Mouse (Mus musculus): Measurements from ENCODE around the gene Tinagl1. TPM values are rescaled to one million over a fixed set of nuclear protein-coding genes. Genes with fewer than 3 reads are reported as not detected.

Tinagl1 gene
- polyA plus RNA-seq, 1 experiment from 2014 or later: 8.2 TPM

GRCm38 (mm10) chr4:130186450-130186849 lies 11.5 kb upstream of the Tinagl1 start:
- ATAC-seq (replicated peaks; ENCODE audit: insufficient number of reproducible peaks, low FRiP score, low TSS enrichment, low read depth) (no peak), DNase-seq (ENCODE audit: low spot score) (no peak)
- H3K9me3 ChIP-seq (replicated peaks; ENCODE audit: control insufficient read depth, low read length): no peaks in the 10 kb centered on the region

DNA sequence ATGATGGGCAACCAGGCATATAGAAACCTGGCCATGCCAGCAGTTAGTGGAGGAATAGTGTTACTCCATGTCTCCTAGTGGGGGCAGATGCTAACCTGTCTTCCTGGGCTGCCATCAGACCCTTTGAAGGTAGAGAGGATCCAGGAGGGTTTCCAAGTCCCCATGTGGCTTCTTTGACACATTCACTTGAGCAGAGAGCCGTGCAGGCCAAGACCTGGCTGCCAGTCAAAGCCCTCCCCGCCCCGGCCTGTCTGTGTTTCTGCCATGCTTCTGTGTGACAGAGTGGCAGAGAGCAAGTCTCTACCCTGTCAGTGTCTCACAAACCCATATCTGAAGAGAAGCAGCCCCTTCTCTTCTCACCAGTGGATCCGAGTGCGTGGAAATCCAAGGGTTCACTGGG lies 9.0 kb upstream of the Tinagl1 start:
- Histone ChIP-seq H3K27me3 (ENCODE audit: control insufficient read depth, insufficient read depth, low read length) (no peaks in the 10 kb centered on the region), H3K4me2 (ENCODE audit: low read depth, low read length) (no peak overlapping the region), H3K36me3 (replicated peaks; ENCODE audit: control insufficient read depth, insufficient read depth, low read depth, low read length) (no peaks in the 10 kb centered on the region), H3K4me3 (ENCODE audit: low read depth, low read length) (no peak overlapping the region), H3K27ac (replicated peaks; ENCODE audit: low read depth, low read length) (no peak overlapping the region), H3K4me1 (ENCODE audit: control insufficient read depth, insufficient read depth, low read length) (peaks cover 2% of the 10 kb centered on the region; the same call in 1 of the 2 replicates), H3K9ac (replicated peaks; ENCODE audit: low read length) (no peak overlapping the region), H3K9me3 (replicated peaks; ENCODE audit: control insufficient read depth, low read length) (no peaks in the 10 kb centered on the region)
- ATAC-seq (replicated peaks; ENCODE audit: insufficient number of reproducible peaks, low FRiP score, low TSS enrichment, low read depth) (no peak), DNase-seq (ENCODE audit: low spot score) (no peak)
- WGBS: 87% methylated on average over 5 of the region's 5 CpGs

More at GRCm38 (mm10) chr4:130186450-130186849, 11.5 kb upstream of the Tinagl1 start:
- 79% methylated on average over 9 of the region's 9 CpGs for WGBS
- H3K4me2 ChIP-seq (ENCODE audit: low read depth, low read length): no peak overlapping the region
- no peak overlapping the region for H3K4me3 ChIP-seq (ENCODE audit: low read depth, low read length)
- peaks cover 2% of the 10 kb centered on the region; the same call in 1 of the 2 replicates for H3K4me1 ChIP-seq (ENCODE audit: control insufficient read depth, insufficient read depth, low read length)
- no peaks in the 10 kb centered on the region for H3K36me3 ChIP-seq (replicated peaks; ENCODE audit: control insufficient read depth, insufficient read depth, low read depth, low read length)
- no peak overlapping the region for H3K27ac ChIP-seq (replicated peaks; ENCODE audit: low read depth, low read length)
- H3K9ac ChIP-seq (replicated peaks; ENCODE audit: low read length): no peak overlapping the region
- H3K27me3 ChIP-seq (ENCODE audit: control insufficient read depth, insufficient read depth, low read length): no peaks in the 10 kb centered on the region

DNA sequence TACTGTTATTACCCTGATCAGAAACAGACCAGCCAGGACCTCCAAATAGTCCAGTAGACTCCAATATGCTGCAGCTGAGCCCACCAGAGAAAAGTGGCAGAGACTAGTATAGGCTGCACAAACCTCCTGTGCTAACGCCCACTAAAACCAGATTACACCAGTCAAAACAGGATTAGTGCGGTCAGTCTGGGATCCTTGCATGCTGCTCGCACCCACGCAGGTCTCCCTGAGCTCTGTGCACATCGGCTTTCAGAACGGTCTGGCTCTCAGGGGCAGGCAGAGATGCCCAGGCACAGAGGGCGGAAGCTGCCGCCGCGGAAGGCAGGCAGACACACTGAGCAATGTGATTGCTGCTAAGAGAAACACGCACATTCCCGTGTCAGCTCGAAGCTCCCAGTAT lies 8.1 kb upstream of the Tinagl1 start:
- no peak overlapping the region for H3K4me3 ChIP-seq (ENCODE audit: low read depth, low read length)
- ATAC-seq (replicated peaks; ENCODE audit: insufficient number of reproducible peaks, low FRiP score, low TSS enrichment, low read depth) (no peak), DNase-seq (ENCODE audit: low spot score) (no peak)
- H3K36me3 ChIP-seq (replicated peaks; ENCODE audit: control insufficient read depth, insufficient read depth, low read depth, low read length): no peaks in the 10 kb centered on the region
- H3K9me3 ChIP-seq (replicated peaks; ENCODE audit: control insufficient read depth, low read length): no peaks in the 10 kb centered on the region
- H3K4me2 ChIP-seq (ENCODE audit: low read depth, low read length): no peak overlapping the region
- 74% methylated on average over 13 of the region's 13 CpGs for WGBS
- no peaks in the 10 kb centered on the region for H3K4me1 ChIP-seq (ENCODE audit: control insufficient read depth, insufficient read depth, low read length)
- no peak overlapping the region for H3K9ac ChIP-seq (replicated peaks; ENCODE audit: low read length)
- no peak overlapping the region for H3K27ac ChIP-seq (replicated peaks; ENCODE audit: low read depth, low read length)
- H3K27me3 ChIP-seq (ENCODE audit: control insufficient read depth, insufficient read depth, low read length): no peaks in the 10 kb centered on the region

- Histone ChIP-seq H3K9ac (replicated peaks; ENCODE audit: low read length) (no peak overlapping the region), H3K4me1 (ENCODE audit: control insufficient read depth, insufficient read depth, low read length) (no peaks in the 10 kb centered on the region), H3K36me3 (replicated peaks; ENCODE audit: control insufficient read depth, insufficient read depth, low read depth, low read length) (no peaks in the 10 kb centered on the region), H3K4me3 (ENCODE audit: low read depth, low read length) (no peak overlapping the region), H3K4me2 (ENCODE audit: low read depth, low read length) (no peak overlapping the region), H3K9me3 (replicated peaks; ENCODE audit: control insufficient read depth, low read length) (no peaks in the 10 kb centered on the region), H3K27ac (replicated peaks; ENCODE audit: low read depth, low read length) (no peak overlapping the region), H3K27me3 (ENCODE audit: control insufficient read depth, insufficient read depth, low read length) (no peaks in the 10 kb centered on the region)
- ATAC-seq (replicated peaks; ENCODE audit: insufficient number of reproducible peaks, low FRiP score, low TSS enrichment, low read depth) (no peak), DNase-seq (ENCODE audit: low spot score) (no peak)
- WGBS: 73% methylated on average over 4 of the region's 4 CpGs
These were observed 7.0 kb upstream of the Tinagl1 start for GRCm38 (mm10) chr4:130181886-130182285.

DNA sequence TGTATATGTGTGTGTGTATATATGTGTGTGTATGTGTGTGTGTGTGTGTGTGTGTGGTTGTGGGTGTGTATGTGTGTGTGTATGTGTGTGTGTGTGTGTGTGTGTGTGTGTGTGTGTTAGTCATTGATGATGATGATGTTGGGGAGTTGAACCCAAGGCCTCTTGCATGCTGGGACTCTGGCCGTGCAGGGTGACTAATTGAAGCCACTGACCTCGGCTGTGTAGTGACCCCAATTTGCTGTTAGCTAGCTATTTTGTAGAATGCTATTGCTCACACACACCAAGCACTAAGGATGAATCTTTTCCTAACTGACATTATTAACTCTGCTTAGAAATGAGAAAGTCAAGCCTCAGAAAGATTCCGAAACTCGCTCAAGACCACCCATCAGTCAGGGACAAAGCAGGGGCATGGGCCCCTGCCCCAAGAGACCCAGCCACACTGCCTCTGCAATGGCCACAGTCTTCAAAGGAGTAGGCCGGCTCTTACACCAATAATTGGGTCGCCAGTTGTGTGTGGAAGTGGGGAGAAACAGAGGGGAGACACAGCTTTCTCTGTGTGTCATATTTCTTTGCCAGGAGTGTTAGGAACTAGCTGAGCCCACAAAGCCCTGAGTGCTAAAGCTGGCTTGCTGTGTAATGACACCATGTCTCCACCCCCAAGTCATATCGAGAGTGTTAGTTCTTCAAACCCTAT lies 6.1 kb upstream of the Tinagl1 start:
- no peak overlapping the region for H3K4me2 ChIP-seq (ENCODE audit: low read depth, low read length)
- no peak overlapping the region for H3K27ac ChIP-seq (replicated peaks; ENCODE audit: low read depth, low read length)
- no peak overlapping the region for H3K9ac ChIP-seq (replicated peaks; ENCODE audit: low read length)
- H3K4me1 ChIP-seq (ENCODE audit: control insufficient read depth, insufficient read depth, low read length): no peaks in the 10 kb centered on the region
- DNase-seq (ENCODE audit: low spot score): no peak
- no peaks in the 10 kb centered on the region for H3K27me3 ChIP-seq (ENCODE audit: control insufficient read depth, insufficient read depth, low read length)
- no peak for ATAC-seq (replicated peaks; ENCODE audit: insufficient number of reproducible peaks, low FRiP score, low TSS enrichment, low read depth)
- no peaks in the 10 kb centered on the region for H3K36me3 ChIP-seq (replicated peaks; ENCODE audit: control insufficient read depth, insufficient read depth, low read depth, low read length)
- no peaks in the 10 kb centered on the region for H3K9me3 ChIP-seq (replicated peaks; ENCODE audit: control insufficient read depth, low read length)
- no peak overlapping the region for H3K4me3 ChIP-seq (ENCODE audit: low read depth, low read length)
- whole genome bisulfite sequencing: 58% methylated on average over 7 of the region's 7 CpGs

DNA sequence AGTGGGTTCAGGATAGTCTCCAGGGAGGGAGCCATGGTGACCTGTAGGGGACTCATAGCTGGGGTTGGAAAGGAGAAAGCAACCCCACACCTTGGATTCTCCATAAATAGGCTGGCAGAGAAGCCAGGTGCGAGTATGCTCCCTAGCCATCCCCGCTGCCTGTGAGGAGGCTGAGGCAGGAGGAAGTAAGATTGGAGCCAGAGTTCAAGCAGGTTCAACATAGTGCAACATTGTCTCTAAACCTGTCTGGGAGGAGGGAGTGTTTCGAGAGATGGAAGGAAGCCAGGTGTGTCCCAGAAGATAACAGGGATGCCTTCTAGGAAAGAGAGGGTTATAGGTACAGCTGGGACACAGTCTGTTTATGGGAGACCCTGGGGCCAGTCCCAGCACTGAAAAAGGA lies 5.0 kb upstream of the Tinagl1 start:
- H3K4me1 ChIP-seq (ENCODE audit: control insufficient read depth, insufficient read depth, low read length): peaks cover 4% of the 10 kb centered on the region
- H3K4me2 ChIP-seq (ENCODE audit: low read depth, low read length): no peak overlapping the region
- no peak for ATAC-seq (replicated peaks; ENCODE audit: insufficient number of reproducible peaks, low FRiP score, low TSS enrichment, low read depth)
- H3K4me3 ChIP-seq (ENCODE audit: low read depth, low read length): no peak overlapping the region
- H3K9me3 ChIP-seq (replicated peaks; ENCODE audit: control insufficient read depth, low read length): no peaks in the 10 kb centered on the region
- no peak overlapping the region for H3K9ac ChIP-seq (replicated peaks; ENCODE audit: low read length)
- no peaks in the 10 kb centered on the region; the same call in 1 of the 2 replicates for H3K27me3 ChIP-seq (ENCODE audit: control insufficient read depth, insufficient read depth, low read length)
- H3K36me3 ChIP-seq (replicated peaks; ENCODE audit: control insufficient read depth, insufficient read depth, low read depth, low read length): no peaks in the 10 kb centered on the region
- no peak overlapping the region for H3K27ac ChIP-seq (replicated peaks; ENCODE audit: low read depth, low read length)
- 85% methylated on average over 3 of the region's 3 CpGs for WGBS
- DNase-seq (ENCODE audit: low spot score): no peak

- ATAC-seq (replicated peaks; ENCODE audit: insufficient number of reproducible peaks, low FRiP score, low TSS enrichment, low read depth): no peak
- WGBS: 55% methylated on average over 7 of the region's 7 CpGs
- H3K9me3 ChIP-seq (replicated peaks; ENCODE audit: control insufficient read depth, low read length): no peaks in the 10 kb centered on the region
- no peak overlapping the region for H3K4me3 ChIP-seq (ENCODE audit: low read depth, low read length)
- peaks cover 6% of the 10 kb centered on the region for H3K27me3 ChIP-seq (ENCODE audit: control insufficient read depth, insufficient read depth, low read length)
- no peak overlapping the region for H3K4me2 ChIP-seq (ENCODE audit: low read depth, low read length)
- no peaks in the 10 kb centered on the region; the same call in 1 of the 2 replicates for H3K36me3 ChIP-seq (replicated peaks; ENCODE audit: control insufficient read depth, insufficient read depth, low read depth, low read length)
- H3K27ac ChIP-seq (replicated peaks; ENCODE audit: low read depth, low read length): no peak overlapping the region
- no peak overlapping the region for H3K9ac ChIP-seq (replicated peaks; ENCODE audit: low read length)
- H3K4me1 ChIP-seq (ENCODE audit: control insufficient read depth, insufficient read depth, low read length): peaks cover 4% of the 10 kb centered on the region
- no peak for DNase-seq (ENCODE audit: low spot score)
These were observed 2.6 kb upstream of the Tinagl1 start for GRCm38 (mm10) chr4:130177536-130177935.

DNA sequence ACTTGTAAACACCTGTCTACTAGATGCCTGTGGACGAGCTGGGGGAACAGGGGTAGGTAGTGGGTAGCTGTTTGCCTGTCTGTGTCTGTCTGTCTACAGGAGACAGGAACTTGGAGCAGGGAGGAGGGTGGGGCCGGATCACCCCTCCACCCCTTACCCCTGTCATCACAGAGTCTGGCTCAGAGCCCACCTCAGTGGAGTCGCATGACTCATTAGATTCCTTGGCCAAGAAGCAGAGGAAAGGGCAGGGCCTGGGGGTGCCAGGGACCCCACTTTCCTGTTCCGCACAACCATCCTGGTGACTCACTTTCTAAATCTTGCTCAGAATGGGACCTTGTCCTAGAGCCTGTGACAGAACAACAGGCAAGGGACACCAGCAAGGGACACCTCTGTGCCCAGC lies 2.2 kb upstream of the Tinagl1 start:
- no peak for DNase-seq (ENCODE audit: low spot score)

More for the DNA sequence above, 2.2 kb upstream of the Tinagl1 start:
- no peaks in the 10 kb centered on the region for H3K9me3 ChIP-seq (replicated peaks; ENCODE audit: control insufficient read depth, low read length)
- no peak for ATAC-seq (replicated peaks; ENCODE audit: insufficient number of reproducible peaks, low FRiP score, low TSS enrichment, low read depth)
- H3K27ac ChIP-seq (replicated peaks; ENCODE audit: low read depth, low read length): no peak overlapping the region
- no peak overlapping the region for H3K4me2 ChIP-seq (ENCODE audit: low read depth, low read length)
- no peak overlapping the region for H3K4me3 ChIP-seq (ENCODE audit: low read depth, low read length)
- WGBS: 66% methylated on average over 4 of the region's 4 CpGs
- no peak overlapping the region for H3K9ac ChIP-seq (replicated peaks; ENCODE audit: low read length)
- H3K36me3 ChIP-seq (replicated peaks; ENCODE audit: control insufficient read depth, insufficient read depth, low read depth, low read length): no peaks in the 10 kb centered on the region; the same call in 1 of the 2 replicates
- peaks cover 4% of the 10 kb centered on the region for H3K4me1 ChIP-seq (ENCODE audit: control insufficient read depth, insufficient read depth, low read length)
- H3K27me3 ChIP-seq (ENCODE audit: control insufficient read depth, insufficient read depth, low read length): peaks cover 6% of the 10 kb centered on the region

All from embryonic facial prominence, embryonic 11.5 days (tissue).